Mouse (Mus musculus) retina, embryonic 14.5 days (tissue): ENCODE data around the gene Tmem52.
A peak's percentile ranks its signal among the peaks of the same experiment; 100 is the strongest.
"Not testable (repeated sequence)": the region's sequence is repeated elsewhere in the genome, so short reads cannot be mapped to it uniquely, and the experiment has no call there.

Experiments
- DNase-seq: peaks from one replicate; pipeline ENCODE4 v3.0.0-alpha.2; 2015; ENCODE audit warnings: low spot score

Tmem52 gene

GRCm38 (mm10) chr4:155472716-155473290, 3.9 kb downstream of the Tmem52 start:
- no peak for DNase-seq

GRCm38 (mm10) chr4:155473319-155473718, 4.4 kb downstream of the Tmem52 start:
- no peak for DNase-seq

GRCm38 (mm10) chr4:155473796-155474195, 4.9 kb downstream of the Tmem52 start:
- not testable (repeated sequence) for DNase-seq

- peak; percentile 90 for DNase-seq
These were observed 12.6 kb downstream of the Tmem52 start for GRCm38 (mm10) chr4:155481381-155482124.

- no peak for DNase-seq
These were observed 13.2 kb downstream of the Tmem52 start for GRCm38 (mm10) chr4:155482125-155482480.

- no peak for DNase-seq
These were observed 14.0 kb downstream of the Tmem52 start for GRCm38 (mm10) chr4:155482733-155483540.

- no peak for DNase-seq
These were observed 16.6 kb downstream of the Tmem52 start for GRCm38 (mm10) chr4:155485521-155485920.

GRCm38 (mm10) chr4:155487746-155488145, 18.8 kb downstream of the Tmem52 start:
- DNase-seq: no peak

GRCm38 (mm10) chr4:155488232-155489025, 19.5 kb downstream of the Tmem52 start:
- peak; percentile 45 for DNase-seq

GRCm38 (mm10) chr4:155489101-155489970, 20.4 kb downstream of the Tmem52 start:
- no peak for DNase-seq

GRCm38 (mm10) chr4:155490456-155490855, 21.5 kb downstream of the Tmem52 start:
- DNase-seq: no peak

GRCm38 (mm10) chr4:155490990-155491504, 22.1 kb downstream of the Tmem52 start, which contains the start of gene Gnb1:
TSS of gene Gnb1 (plus strand) at chr4:155491361.
- peak; percentile 94 for DNase-seq

GRCm38 (mm10) chr4:155491529-155492130, 22.7 kb downstream of the Tmem52 start:
- peak; percentile 54 for DNase-seq

- DNase-seq: peak; percentile 68
These were observed 23.3 kb downstream of the Tmem52 start for GRCm38 (mm10) chr4:155492131-155492633.

- DNase-seq: peak; percentile 32
These were observed 26.0 kb downstream of the Tmem52 start for GRCm38 (mm10) chr4:155494891-155495290.

GRCm38 (mm10) chr4:155497963-155498362, 29.0 kb downstream of the Tmem52 start:
- DNase-seq: no peak

- DNase-seq: no peak
These were observed 32.2 kb downstream of the Tmem52 start for GRCm38 (mm10) chr4:155501126-155501525.

GRCm38 (mm10) chr4:155505067-155505466, 36.2 kb downstream of the Tmem52 start:
- DNase-seq: no peak

- no peak for DNase-seq
These were observed 36.9 kb downstream of the Tmem52 start for GRCm38 (mm10) chr4:155505671-155506295.

GRCm38 (mm10) chr4:155508614-155509013, 39.7 kb downstream of the Tmem52 start:
- no peak for DNase-seq
